Mouse (Mus musculus) layer of hippocampus, adult 9-11 months (tissue): ENCODE measurements around the gene Ccdc51.

Source experiments
- DNase-seq: peaks from one replicate; pipeline ENCODE4 v3.0.0; 2022

Gene Ccdc51

GRCm38 (mm10) chr9:109058006-109058765 lies 24.1 kb upstream of the Ccdc51 start:
- no peak for DNase-seq

GRCm38 (mm10) chr9:109059136-109059903 lies 23.0 kb upstream of the Ccdc51 start, which contains the start of gene Trex1:
Gene Trex1, minus strand, starts transcription at chr9:109059734.
- DNase-seq = peak; percentile 93

DNA sequence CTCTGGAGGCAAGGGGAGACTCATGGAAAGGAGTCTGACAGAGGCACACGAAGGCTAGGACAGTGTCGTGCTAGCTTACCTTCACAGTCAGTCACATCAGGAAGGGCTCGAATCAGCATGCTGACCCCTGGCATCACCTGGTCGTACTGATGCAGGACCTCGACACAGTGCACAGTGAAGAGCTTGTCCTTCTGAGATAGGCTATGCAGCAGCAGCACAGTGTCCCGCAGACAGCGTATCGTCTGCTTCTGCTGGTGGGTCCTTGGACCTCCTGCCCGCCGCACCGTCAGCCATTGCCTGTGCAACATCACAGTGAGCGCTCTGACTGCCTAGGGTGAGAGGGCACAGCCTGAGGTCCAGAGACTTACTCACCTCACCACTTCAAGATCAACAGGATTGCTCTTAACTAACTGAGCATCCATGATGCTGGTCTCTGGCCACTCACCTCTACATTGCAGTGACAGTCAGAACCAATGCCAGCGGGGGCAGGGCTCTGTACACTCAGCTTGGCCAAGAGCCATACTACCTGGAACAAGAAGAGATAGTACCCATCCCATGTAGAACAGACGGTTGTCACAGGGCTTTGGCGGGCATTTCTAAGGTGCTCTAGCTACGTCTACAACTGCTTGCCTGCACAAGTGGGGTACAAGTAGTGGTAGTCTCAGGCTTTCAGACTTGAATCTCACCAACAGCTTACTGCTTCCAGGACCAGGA lies 22.0 kb upstream of the Ccdc51 start:
- DNase-seq = no peak

DNA sequence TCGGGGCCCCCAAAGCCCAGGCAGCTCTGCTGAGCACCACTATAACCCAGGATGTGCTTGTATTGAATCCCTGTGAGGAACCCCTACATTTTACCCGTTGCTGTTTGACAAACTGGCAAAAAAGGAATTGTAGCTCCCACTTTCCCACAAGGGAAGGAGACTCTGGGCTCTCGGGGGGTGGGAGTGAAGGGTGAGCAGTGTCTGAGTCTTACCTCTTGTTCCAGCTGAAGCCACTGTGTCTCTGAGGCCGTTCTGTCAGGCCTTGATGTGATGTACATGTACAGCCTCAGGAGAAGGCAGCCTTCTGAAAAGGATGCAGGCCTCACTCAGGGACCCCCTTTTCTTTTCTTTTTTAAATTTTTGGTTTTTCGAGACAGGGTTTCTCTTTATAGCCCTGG lies 21.4 kb upstream of the Ccdc51 start:
- no peak for DNase-seq

- DNase-seq = no peak
Observed at GRCm38 (mm10) chr9:109068095-109068735, 14.1 kb upstream of the Ccdc51 start.

DNA sequence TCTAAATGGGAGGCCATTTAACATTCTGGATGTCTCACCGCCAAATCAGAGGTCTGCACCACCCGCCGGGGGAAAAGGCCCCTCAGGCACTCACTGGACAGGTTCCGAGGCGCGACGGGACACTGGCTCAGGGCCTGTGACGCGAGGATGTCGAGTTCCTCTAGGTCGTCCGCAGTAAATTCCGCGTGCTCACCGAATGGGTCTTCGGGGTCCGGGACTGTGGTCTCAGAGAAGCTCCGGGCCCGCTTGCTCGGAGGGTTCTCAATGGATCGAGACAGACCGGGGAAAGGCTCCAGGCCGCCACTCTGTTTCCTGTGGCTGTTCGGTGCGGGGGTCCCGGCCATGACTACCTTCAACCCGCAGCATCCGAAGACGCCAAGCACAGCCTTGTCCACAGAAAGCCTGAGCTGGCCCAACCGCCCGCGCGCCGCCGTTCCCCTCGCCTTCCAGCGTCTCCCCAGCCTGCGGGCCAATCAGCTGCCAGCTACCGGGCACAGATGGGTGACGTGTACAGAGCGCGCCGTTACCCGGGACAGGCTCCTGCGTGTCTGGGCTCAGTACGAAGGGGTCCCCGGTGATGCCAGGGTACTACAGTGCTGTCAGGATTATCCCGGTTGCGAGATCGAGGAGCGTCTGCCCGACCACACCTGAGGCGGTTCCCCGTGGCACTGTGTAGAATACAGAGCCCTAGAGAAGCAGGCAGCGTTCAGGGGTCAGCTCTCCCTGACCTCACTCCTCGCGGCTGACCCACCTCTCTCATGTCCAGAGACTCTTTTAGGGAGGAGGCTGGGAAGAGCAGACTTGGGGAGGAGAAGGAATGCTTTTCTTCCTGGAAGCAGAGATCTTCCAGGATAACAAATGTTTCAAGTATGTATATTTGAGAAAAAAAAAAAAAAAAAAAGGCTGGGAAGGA lies 8.4 kb upstream of the Ccdc51 start, which contains the start of gene Atrip:
TSS of gene Atrip (minus strand) at position 464 of the 913 bp plus-strand sequence.
- DNase-seq = peak; percentile 94

DNA sequence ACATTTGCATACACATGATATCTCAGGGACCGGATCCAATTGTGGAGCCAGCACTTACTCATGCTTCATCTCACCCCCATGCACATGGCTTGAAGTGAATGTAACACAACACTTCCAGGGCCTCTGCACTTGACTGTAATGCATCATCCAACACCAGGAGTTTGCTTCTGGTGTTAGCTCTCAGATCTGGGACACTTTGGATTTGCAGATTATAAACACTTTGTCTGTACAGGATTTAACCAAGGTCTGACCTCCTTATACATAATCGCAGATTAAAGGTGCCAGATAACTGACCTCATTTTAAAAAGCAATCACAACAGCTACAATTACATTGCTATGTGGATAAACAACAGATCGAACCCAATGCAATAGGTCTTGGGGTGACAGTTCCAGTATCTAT lies 1.8 kb upstream of the Ccdc51 start:
- no peak for DNase-seq

- no peak for DNase-seq
Observed at GRCm38 (mm10) chr9:109081749-109082123, 557 bp upstream of the Ccdc51 start.

DNA sequence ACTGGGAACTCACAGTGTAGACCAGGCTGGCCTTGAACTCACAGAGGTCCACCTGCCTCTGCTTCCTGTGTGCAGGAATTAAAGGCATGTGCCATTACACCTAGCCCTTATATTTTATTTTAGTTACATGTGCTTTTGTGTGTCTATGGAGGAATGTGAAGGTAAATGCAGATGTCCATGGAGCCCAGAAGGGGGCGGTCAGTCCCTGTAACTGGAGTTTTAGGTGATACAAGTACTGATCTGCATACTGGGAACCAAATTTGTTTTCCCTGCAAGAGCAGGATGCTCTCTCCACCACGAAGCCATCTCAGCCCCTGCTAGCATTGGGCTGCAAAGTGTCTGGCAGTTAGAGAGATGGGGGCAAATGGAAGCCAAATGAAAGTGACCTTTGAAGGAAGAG lies 2.6 kb downstream of the Ccdc51 start:
- no peak for DNase-seq

GRCm38 (mm10) chr9:109087987-109088386 lies 5.7 kb downstream of the Ccdc51 start:
- peak; percentile 38 for DNase-seq

GRCm38 (mm10) chr9:109090446-109090845 lies 8.2 kb downstream of the Ccdc51 start:
- DNase-seq = no peak

- no peak for DNase-seq
Observed at GRCm38 (mm10) chr9:109091802-109092201, 9.5 kb downstream of the Ccdc51 start.

DNA sequence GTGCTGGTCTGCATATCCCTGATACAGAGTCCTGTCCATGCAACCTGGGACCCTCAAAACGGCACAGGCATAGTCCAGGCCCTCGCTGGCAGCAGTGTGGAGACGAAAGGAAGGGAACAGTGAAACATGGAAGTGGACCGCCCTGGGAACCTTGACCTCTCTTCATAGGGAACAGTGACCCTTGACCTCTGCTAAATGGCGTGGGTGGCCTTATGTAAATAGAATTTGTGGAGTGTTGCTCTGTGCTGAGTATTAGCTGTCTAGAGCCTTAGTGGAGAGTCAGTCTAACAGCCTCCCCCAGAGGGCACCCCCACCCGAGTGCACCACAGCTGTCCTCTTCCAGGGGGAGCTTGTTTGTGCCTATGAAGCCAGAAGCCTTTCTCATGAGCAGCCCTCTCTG lies 10.5 kb downstream of the Ccdc51 start:
- no peak for DNase-seq

- no peak for DNase-seq
Observed at GRCm38 (mm10) chr9:109093786-109094552, 11.7 kb downstream of the Ccdc51 start.

DNA sequence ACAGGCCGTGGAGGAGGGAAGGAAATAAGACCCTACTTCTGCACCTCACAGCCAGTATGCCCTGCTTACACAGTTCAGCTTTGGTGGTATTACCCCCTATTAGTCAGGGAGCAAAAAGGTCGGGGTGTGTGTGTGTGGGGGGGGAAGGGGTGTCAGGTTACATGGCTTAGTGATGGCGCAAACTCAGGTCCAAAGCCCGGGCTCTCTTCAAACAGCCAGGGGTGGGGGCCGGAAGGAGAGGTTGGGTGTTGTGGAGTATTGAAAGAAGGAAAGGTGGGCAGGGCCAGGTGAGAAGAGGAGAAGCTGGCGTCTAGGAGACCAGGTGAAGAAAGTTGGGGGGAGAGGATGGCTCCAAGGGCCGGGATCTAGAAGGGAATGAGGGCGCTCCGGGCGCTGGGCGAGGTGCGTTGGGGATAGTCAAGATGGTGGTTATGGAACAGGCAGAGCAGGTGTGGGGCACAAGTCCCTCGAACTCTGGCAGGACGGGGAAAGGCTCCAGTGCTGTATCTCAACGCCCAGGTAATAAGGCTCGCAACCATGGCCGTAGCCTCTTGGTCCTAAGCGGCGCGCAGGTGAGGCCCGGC lies 12.4 kb downstream of the Ccdc51 start:
- DNase-seq = no peak

- peak; percentile 56 for DNase-seq
Observed at GRCm38 (mm10) chr9:109095137-109095982, 13.1 kb downstream of the Ccdc51 start, which contains the start of gene Plxnb1. Gene Plxnb1, plus strand, starts transcription at chr9:109095389.

- DNase-seq = peak; percentile 39
Observed at GRCm38 (mm10) chr9:109096251-109096661, 14.0 kb downstream of the Ccdc51 start.

DNA sequence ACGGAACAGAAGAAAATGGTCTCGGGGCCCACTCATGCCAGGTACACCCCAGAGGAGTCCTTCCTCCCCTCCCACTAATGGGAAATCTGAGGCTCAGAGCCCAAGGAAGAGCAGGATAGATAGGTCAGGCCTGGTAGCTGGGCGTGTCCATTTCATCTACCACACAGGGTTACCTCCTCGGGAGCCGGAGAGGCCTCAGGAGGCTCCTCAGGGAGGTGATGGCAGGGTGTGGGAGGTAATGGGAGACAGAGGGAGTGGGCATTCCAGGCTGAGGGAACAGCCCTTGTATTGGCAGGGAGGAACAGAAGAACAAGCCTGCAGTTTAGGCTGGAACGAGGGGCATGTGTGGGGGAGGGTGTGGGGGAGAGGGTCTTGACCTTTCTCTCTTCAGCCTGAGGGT lies 14.6 kb downstream of the Ccdc51 start:
- no peak for DNase-seq

DNA sequence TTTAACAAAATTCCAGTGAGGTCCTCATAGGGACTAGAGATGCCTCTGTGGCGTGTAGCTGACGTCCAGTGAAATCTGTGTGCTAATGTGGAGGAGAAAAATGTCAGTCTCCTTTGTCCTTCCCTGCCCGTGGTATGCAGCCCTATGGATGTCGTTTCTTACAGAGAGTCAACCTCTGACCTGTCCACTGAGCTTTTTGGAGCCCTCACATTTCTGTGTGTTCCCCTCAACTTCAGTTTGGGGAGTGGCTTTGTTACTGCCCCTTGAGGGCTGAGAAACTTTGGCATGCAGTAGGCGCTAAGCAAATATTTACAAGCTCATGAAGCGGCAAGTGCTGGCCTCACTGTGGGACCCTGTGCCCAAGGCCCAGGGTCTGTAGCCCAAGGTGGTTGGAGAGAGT lies 15.0 kb downstream of the Ccdc51 start:
- DNase-seq = no peak

DNA sequence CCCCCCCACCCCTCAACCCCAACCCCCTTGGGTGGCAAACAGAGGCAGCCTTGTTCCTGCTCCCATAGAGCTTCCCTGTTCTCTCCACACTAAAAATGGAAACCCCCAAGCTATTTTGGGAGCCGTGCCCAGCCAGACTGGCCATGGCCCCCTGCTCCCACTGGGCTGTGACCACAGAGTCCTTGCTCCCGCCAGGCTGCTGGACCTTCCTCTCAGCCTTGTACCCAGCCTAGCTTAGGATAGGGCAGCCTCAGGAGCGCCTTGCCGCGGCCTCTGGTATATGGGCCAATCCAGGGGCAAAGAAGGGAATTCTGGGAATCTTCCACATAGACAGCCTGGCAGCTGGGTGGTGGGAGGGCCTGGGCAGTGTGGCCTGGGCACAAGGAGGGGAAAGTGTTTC lies 15.5 kb downstream of the Ccdc51 start:
- peak; percentile 89 for DNase-seq
